Mouse (Mus musculus): ENCODE results near the gene Rps21.
"Not testable (repeated sequence)": the region's sequence is repeated elsewhere in the genome, so short reads cannot be mapped to it uniquely, and the experiment has no call there.

Rps21 gene

DNA sequence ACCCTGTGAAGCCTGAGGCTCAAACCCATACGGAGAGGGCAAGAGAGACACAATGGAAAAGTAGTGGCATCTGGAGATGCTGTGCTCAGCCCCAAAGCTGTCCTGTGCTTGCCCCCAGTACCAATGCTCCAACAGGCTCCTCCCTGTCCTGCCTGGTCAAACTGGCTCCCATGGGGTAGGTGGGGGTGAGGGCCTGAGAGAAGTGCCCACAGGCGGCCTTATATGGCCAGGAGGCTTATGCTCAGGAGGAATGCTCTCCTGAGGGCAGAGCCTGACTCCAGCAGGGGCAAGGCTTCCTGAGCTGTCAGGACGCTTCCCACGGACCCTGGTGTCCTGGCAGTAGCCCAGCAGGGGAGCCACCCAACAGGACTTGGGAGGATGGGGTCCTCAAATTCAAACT lies 26.7 kb upstream of the Rps21 start:
- DNase-seq, result no peak

DNA sequence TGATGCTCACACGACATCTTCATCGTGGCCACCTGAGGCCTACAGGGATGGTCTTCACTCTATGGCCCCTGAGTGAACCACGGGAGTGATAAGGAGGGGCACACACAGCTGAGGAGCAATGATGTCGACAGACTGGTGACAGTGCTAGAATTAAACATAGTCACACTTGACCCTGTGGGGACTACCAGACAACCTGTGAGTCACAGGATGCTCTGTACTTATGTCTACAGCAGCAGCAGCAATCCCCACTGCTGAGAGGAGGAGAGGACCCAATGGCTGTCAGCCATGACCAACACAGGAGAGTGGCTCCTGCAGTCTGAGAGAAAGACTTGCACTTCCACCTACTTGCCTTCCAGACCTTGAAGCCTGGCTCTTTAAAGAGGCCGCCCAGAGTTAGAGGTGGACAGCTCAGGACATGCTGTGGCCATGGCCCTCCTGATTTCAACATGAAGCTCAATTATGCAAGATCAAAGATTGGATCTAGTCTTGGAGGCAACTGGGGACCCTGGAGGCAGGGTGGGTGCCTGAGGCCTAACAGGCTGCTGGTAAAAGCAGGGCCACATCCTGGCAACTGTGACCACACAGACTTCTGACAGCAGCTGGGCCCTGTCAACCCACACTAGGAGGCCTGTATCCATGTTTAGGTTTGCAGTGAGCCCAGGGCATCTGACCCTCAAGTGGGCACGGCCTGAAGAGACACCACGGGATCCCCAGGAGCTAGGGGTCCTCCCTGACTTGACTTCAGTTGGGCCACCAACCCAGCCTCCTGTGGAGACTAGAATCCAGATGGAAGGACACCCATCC lies 23.9 kb upstream of the Rps21 start:
- no peak for DNase-seq

GRCm38 (mm10) chr2:180234353-180234752 lies 22.8 kb upstream of the Rps21 start:
- DNase-seq, result no peak

DNA sequence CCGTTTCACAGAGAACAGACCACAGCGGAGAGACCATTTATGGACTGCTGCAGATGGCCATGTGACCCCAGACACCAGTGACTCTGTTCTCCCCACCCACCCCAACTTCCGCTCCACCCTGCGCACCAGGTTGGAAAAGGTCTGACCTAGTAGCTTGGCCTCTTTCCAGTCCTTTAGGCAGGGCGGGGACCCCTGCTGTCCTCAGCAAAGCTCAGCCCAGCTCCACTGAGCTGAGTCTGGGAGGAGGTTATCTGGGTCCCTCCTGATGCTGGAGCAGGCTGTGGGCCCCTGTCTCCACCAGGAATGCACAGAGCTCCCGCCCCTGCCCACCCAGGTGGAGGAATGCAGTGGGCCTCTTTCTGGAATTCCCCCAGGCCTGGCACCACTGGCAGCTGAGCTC lies 22.2 kb upstream of the Rps21 start:
- DNase-seq, result peak; percentile 47

GRCm38 (mm10) chr2:180235788-180236187 lies 21.4 kb upstream of the Rps21 start:
- DNase-seq, result no peak

DNA sequence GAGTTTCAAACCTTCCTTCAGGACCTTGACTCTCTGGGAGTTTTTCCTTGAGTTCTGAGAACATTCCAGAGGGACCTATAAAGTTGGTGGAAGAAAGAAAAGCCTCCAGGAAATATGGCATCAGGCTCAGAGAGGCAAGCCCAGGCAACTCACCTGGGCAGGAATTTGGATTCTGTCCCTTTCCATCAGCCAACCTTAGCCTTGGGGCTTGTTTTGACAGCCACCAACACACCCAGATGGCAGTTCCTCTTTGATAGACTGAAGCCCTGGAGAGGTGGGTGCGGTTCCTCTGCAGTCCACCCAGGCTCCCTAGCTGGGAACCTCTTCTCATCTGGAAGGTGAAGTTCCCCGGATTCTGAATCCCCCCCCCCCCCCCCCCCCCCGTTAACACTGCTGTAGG lies 20.7 kb upstream of the Rps21 start:
- DNase-seq, result no peak

- no peak for DNase-seq
Measured at GRCm38 (mm10) chr2:180236930-180237329, 20.2 kb upstream of the Rps21 start.

DNA sequence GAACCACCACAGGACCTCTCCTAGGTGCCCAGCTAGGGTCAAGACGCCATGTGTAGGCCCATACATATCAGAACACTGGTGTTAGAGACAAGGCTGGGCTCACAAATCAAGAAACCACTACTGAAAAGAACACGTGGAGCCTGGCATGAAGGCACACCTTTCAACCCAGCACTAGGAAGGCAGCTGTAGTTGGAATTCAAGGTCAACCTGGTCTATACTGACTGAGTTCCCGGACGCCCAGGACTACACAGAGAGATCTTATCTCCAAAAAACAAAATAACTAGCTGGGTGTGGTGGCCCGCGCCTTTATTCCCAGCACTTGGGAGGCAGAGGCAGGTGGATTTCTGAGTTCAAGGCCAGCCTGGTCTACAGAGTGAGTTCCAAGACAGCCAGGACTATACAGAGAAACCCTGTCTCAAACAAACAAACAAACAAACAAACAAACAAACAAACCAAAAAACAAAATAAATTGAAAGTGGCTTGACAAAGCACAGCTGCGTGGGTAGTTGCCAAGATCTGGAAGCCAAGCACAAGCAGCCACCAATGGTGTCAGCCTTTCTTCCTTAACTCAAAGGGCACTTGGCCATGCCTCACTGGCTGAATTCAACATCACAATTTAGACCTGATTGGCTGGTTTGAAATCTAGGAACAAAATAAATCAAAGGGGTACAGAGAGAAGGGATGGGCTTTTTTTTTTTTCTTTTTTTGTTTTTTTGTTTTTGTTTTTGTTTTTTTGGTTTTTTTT lies 19.4 kb upstream of the Rps21 start:
- DNase-seq, result no peak

GRCm38 (mm10) chr2:180238591-180238990 lies 18.6 kb upstream of the Rps21 start:
- DNase-seq, result no peak

DNA sequence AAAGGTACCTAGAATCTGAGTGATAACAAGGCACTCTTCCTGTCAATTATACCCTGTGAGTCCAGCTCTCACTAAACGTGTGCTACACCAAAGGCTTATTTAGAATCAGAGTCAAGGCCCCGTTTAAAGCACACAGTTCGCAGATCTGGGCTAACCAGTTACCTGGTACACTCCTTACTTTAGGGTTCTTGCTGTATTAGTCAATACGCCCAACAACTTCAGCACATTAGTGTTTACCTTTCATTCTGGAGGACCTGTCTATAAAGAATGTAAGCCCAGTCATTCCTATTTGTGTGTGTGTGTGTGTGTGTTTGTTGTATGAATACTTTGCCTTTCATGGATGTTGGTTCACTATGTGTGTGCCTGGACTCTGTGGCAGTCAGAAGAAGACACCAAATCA lies 14.1 kb upstream of the Rps21 start:
- DNase-seq, result no peak

DNA sequence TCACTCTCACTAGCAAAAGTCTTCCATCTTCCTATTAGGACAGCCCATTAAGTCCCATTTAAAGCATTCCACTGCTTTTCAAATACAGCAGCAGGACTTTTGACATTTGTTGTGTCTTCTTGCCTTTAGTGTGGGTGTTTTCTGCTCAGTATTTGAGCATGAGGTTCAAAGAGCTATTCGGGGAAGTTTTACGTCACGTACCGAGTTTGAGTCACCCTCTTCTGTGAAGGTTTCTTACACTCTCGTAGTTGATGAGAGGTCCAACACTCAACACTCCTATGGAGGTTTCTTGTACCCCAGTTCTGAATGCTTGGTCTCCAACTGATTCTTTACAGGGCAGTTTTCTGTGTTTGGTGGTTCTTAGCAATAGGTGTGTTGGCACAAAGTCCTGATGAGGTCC lies 9.3 kb upstream of the Rps21 start:
- DNase-seq, result no peak

DNA sequence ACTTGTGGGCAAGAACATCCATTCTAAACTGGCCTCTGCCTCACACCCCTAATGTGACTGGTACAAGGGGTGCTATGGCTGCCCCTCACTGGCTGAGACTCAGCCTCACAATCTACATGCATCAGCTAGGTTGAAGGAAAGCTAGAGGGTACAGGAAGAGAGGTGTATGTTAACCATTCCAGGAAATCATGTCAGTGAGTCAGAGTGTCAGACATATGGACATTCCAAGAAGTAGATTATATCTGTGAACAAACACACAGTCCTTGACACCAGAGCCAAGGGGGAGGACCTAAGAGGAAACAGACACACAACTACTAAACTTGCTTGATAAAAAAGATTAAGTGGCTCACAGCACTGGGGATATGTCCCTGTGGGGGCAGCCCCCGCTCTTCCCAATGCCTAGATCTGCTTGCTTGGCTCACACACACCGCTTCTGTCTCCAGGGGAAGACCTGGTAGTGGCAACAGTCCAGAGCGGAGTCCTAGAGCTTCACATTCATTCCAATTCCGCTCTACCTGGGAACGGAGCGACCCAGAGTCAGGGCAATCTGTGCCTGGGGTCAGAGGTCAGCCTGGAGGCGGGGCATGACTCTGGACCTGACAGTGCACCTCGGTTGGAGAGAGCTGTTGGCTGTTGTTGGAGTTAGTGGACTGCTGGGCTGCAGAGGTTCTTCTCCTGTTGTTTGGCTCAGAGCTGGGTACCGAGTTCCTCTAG lies 8.1 kb upstream of the Rps21 start:
- DNase-seq, result no peak

GRCm38 (mm10) chr2:180250930-180251611 lies 6.1 kb upstream of the Rps21 start:
- DNase-seq, result peak; percentile 92

DNA sequence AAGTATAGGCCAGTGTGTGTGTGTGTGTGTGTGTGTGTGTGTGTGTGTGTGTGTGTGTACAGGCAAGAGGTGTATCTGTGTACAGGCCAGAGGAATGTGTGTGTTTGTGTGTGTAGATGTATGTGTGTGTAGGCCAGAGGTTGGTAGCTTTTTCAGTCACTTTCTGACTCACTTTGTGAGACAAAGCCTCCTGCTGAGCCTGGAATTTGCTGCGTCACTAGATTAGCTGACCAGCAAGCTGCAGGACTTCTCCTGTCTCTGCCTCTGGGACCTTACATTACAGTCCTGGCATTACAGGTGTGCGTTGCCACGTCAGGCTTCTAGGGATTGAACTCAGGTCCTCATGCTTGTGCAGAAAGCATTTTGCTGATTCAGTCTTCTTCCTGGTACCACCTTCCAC lies 5.3 kb upstream of the Rps21 start:
- DNase-seq, result no peak

- no peak for DNase-seq
Measured at GRCm38 (mm10) chr2:180254436-180255209, 2.6 kb upstream of the Rps21 start.

DNA sequence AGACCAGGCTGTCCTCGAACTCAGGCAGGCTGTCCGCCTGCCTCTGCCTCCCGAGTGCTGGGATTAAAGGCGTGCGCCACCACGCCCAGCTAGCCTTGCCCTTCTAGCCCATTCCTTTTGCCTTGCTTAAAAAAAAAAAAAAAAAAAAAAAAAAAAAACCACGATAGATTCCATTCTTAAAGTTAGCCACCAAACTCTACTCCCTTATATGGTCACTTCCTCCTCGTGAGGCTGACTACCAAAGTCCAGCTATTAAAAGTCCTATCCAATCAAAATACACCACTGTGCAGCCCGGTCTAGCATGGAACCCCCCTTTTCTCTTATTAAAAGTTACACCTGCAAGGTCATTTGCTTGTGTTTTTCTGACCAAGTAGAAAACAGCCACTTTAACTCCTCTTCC lies 1.5 kb upstream of the Rps21 start:
- no peak for DNase-seq

- DNase-seq, result no peak
Measured at GRCm38 (mm10) chr2:180256296-180257000, 729 bp upstream of the Rps21 start.

DNA sequence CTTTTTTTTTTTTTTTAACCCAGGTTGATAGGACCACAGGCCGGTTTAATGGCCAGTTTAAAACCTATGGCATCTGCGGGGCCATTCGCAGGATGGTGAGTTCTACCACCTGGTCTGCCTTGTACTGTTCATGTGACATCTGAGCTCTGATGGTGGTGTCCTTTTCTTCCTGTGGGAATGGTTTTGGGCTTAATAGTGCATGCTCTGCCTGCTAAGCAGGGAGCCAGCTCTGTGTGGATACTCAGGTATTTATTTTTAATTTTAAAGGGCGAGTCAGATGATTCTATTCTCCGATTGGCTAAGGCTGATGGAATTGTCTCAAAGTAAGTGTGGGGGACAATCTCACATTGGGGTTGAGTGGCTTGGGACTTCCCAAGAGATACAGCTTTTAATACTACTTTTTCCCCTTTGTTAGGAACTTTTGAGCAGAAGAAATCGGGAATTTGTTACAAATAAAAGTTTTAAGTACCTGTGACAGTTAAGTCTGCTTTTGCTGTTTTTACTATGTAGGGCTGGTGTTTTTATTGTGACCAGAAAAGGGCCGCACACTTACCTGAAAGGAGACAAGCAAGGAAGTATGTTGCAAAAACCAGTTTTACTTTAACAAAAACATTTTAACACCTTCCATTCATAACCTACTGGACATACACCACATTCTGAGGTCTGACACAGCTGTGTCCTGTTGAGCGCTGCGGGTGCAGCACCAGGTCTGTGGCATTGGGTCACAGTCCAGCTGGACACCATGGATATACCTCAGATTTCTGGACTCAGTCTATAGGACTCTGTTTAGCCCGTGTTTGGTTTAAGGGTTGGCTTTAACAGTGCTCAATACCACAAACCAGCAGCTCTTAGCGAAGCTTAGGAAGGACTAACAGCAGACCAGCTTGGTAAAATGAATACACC lies 1.0 kb downstream of the Rps21 start:
- no peak for DNase-seq

DNA sequence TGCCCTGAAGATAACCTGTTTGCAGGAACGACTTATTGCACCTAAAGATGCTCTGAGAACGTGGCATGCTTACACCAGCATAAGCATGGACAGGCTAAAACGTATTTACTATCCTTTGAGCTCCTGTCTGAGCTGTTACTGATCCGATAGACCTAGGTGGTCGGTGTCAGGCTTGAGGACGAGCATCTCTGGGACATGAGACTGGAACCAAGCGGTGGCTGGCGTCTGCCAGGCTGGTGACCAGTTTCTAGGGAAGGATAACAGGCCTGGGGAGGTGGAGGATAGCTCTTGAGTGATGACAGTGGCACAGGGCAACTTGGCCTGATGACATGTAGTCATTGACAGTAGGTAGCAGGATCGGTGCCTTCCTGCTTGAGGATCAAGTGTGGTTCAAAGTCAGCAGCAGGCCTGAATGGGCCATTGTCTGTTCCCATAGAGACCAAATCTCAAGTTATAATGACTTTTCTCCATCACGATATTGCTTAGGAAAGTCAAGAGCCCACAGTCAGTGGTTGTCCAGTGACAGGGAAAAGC lies 1.8 kb downstream of the Rps21 start:
- not testable (repeated sequence) for DNase-seq

All from retina, postnatal 1 day (tissue).